In the genomic region with DNA sequence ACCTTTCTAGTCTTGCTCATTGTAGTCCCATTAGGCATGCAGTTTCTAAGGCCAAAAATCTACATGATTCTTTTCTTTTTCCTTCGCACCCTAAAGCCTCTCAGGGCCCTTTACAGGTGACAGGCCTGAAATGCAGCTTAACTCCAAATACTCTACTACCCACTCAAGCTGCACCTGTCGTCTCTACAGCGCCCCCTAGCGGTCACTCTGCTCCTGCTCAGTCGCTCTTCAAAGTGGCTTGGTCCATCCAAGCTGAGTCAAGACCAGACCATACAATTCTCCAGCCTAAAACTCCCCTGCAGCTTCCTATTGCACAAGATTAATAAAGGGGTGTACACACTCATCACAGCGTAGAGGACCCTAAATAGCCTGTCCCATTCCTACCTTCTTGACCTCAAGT, we compare ENCODE assay signal across 8 mouse cellular contexts. TPM values are rescaled to one million over a fixed set of nuclear protein-coding genes. Genes with fewer than 3 reads are reported as not detected.
DNase-seq lines count a peak whose midpoint lies in the region; ATAC-seq and TF ChIP-seq lines count a peak whose summit lies in the region.

No protein-coding gene starts in this region.

- no peak overlapping the region for H3K9ac ChIP-seq in stomach, postnatal 0 days (ENCODE audit: low read length)

- H3K27ac ChIP-seq in stomach, postnatal 0 days (replicated peaks) = no peak overlapping the region

- no peaks in the 10 kb centered on the region; the same call in 1 of the 2 replicates for H3K36me3 ChIP-seq in stomach, postnatal 0 days (ENCODE audit: control insufficient read depth, insufficient read depth, low read length)

- 33% methylated on average over 6 of the region's 6 CpGs for WGBS in stomach, postnatal 0 days

- no peaks in the 10 kb centered on the region for H3K4me1 ChIP-seq in stomach, postnatal 0 days (replicated peaks; ENCODE audit: control insufficient read depth, insufficient read depth)

- H3K9me3 ChIP-seq in stomach, postnatal 0 days (ENCODE audit: control insufficient read depth, low read length) = no peaks in the 10 kb centered on the region

- no peaks in the 10 kb centered on the region for H3K27me3 ChIP-seq in stomach, postnatal 0 days (ENCODE audit: control insufficient read depth, insufficient read depth, low read length)

- H3K4me2 ChIP-seq in stomach, postnatal 0 days (replicated peaks; ENCODE audit: low read depth) = no peak overlapping the region

- TF ChIP-seq EP300 in stomach, postnatal 0 days (optimal IDR thresholded peaks at IDR 0.05) = no peak

- peak; percentile 14 for DNase-seq in frontal cortex, postnatal 25 days (ENCODE audit: low spot score in 2 of 2)
- DNase-seq in A20 (ENCODE audit: low read depth, low spot score) = peak; percentile 79
- DNase-seq in adrenal gland, adult 2 months = peak; percentile 49
- peak; percentile 59 for DNase-seq in embryo, embryonic 11 days
- peak; percentile 6 for DNase-seq in layer of hippocampus, adult 9-11 months
- DNase-seq in mesoderm, embryonic 11.5 days (ENCODE audit: low read depth, low spot score) = peak; percentile 74
- DNase-seq in stomach, postnatal 0 days (ENCODE audit: low spot score) = peak; percentile 71

- peak; percentile 81 for TF ChIP-seq CTCF in stomach, postnatal 0 days (IDR thresholded peaks at IDR 0.05; ENCODE audit: low read depth)

- ATAC-seq in frontal cortex, adult (ENCODE audit: low TSS enrichment) = no peak
- no peak for ATAC-seq in stomach, postnatal 0 days (ENCODE audit: low FRiP score, low TSS enrichment)

- H3K4me3 ChIP-seq in stomach, postnatal 0 days (ENCODE audit: low read depth, low read length) = no peak overlapping the region

RNA-seq across cellular contexts. Expression of a gene that starts 3.1 kb away (rescaled TPM):
- total RNA-seq in adrenal gland, adult 2 months (2021) = 10 to 100 TPM; 21.6 to 25.1 TPM
- 3.8 and 6.0 TPM in 2 replicates for polyA plus RNA-seq in adrenal gland, adult 2 months (2012; rRNA removed)
- polyA plus RNA-seq in stomach, postnatal 0 days (2015; fragmentation: Nextera tagmentation; extraction: Ambion mirVana) = 40.1 and 41.4 TPM in 2 replicates

Comparison
In these comparisons a context has a peak if more than half of its experiments do, and no peak if none do; other contexts are left out.
1. DNase-seq: peak in every context shown above with its lines; median percentile 79 in A20; 74 in mesoderm, embryonic 11.5 days; 71 in stomach, postnatal 0 days; 59 in embryo, embryonic 11 days; 49 in adrenal gland, adult 2 months; 14 in frontal cortex, postnatal 25 days; 6 in layer of hippocampus, adult 9-11 months.